Mouse (Mus musculus): Measurements from ENCODE around the gene Tef.

DNA sequence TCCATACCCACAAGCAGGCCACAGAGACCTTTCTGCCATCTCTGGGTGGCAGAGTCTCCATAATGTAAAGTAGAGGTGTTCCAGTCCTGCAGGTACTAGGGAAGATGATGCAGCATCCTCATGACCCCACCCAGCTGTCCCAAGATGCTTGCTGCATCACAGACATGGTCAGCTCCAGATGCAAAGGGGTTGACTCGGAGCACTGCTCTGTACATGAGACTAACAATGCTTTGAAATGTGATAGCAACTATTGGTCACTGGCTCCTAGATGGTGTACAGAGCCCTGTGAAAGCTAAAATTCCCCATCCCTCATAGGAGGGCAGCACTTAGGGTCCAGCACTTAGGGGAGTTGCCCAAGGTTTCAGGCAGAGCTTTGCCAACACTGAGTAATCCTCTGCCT is 2.0 kb downstream of the Tef start:
- TF ChIP-seq CTCF (IDR thresholded peaks at IDR 0.05) (no peak), EP300 (IDR thresholded peaks at IDR 0.05) (no peak; the same call in 1 of the 2 replicates)

Data from lung, postnatal 0 days (tissue).